Mouse (Mus musculus): ENCODE results near the gene Golph3. TPM values are rescaled to one million over a fixed set of nuclear protein-coding genes. Genes with fewer than 3 reads are reported as not detected.
"Not testable (repeated sequence)": the region's sequence is repeated elsewhere in the genome, so short reads cannot be mapped to it uniquely, and the experiment has no call there.

Gene Golph3
- polyA plus RNA-seq, 1 experiment from 2014 or later, result 63.8 TPM

DNA sequence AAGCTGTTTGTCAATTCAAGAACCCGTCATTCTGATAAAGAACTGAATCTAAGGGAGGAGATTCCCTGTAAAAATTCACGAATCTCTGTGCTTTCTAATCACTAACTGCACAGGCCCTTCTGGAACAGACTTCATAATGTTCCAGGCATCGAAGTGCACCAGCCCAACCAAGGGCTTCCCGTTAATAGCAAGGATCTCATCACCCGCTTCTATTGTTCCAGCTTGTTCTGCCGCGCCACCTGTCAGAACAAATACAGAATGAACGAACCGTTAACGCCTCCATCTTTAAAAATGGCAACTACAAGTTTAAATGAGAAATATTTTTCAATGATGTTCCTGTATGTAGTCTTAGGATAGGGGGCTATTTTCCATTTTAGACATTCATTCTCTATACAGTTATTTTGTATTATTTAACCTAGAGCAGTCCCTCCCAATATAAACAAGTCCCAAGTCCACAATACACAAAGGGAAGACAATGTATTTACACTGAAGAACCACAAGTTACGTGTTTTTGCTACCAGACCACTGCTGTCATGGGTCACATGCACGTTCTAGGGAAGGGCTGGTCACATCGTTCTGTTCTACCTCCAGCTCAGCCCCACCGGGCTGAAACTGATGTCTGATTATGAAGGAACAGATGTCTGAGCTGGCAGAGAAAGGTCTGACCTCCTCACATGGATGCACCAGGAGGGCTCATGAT, 40.9 kb downstream of the Golph3 start:
- ATAC-seq, result no peak
- no peaks in the 10 kb centered on the region for H3K9me3 ChIP-seq (replicated peaks)
- no peak overlapping the region for H3K4me2 ChIP-seq
- 89% methylated on average over 14 of the region's 14 CpGs for WGBS
- no peak overlapping the region for H3K27ac ChIP-seq
- peaks cover 15% of the 10 kb centered on the region for H3K4me1 ChIP-seq
- H3K9ac ChIP-seq, result no peak overlapping the region
- H3K4me3 ChIP-seq, result no peak overlapping the region
- H3K36me3 ChIP-seq (ENCODE audit: poor library complexity, severe bottlenecking), result 0 out of 2 replicates have a peak, but pooled peaks cover 1% of the 10 kb centered on the region
- H3K27me3 ChIP-seq, result no peaks in the 10 kb centered on the region

DNA sequence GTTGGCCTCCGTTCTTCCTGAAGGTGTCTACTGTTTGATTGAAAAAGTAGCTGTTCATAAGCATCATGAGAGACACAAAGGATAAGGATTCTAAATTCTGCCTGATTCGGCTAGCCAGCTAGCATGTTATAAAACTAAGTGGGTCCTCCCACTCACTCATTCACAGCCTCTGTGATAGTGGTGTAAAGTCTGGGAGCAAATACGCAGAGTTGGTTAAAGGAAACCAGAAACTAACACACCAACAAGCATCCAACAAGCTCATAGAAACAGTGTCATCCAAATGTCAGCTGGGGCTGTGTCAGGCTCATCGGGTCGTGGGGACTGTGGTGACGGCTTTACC, 41.4 kb downstream of the Golph3 start:
- H3K9ac ChIP-seq, result no peak overlapping the region
- H3K27me3 ChIP-seq, result no peaks in the 10 kb centered on the region
- no peak for ATAC-seq
- H3K36me3 ChIP-seq (ENCODE audit: poor library complexity, severe bottlenecking), result no peaks in the 10 kb centered on the region
- H3K4me2 ChIP-seq, result no peak overlapping the region
- H3K4me1 ChIP-seq, result peaks cover 16% of the 10 kb centered on the region
- 88% methylated on average over 6 of the region's 6 CpGs for WGBS
- no peaks in the 10 kb centered on the region for H3K9me3 ChIP-seq (replicated peaks)
- no peak overlapping the region for H3K4me3 ChIP-seq
- no peak overlapping the region for H3K27ac ChIP-seq

DNA sequence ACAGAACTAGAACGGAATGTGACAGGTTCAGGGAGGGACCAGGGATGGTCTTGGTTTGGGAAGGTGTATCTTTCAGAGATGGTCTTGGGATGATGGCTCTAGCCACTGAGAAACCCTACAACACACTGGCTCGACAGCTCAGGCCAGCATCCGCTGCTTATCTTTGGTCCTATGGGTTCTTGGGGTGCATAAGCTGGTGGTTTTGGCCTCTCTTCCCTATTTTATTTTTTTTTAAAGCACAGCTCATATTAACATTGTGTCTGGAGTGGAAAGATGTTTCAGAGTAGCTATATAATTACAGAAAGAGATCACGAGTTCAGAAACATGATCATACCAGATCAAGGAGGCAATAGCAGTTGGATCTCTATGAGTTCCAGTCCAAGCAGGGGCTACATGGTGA, 42.8 kb downstream of the Golph3 start:
- H3K4me3 ChIP-seq, result no peak overlapping the region
- no peaks in the 10 kb centered on the region for H3K36me3 ChIP-seq (ENCODE audit: poor library complexity, severe bottlenecking)
- peaks cover 24% of the 10 kb centered on the region for H3K4me1 ChIP-seq
- 87% methylated on average over 4 of the region's 4 CpGs for WGBS
- no peak overlapping the region for H3K27ac ChIP-seq
- no peak for ATAC-seq
- H3K9ac ChIP-seq, result no peak overlapping the region
- no peaks in the 10 kb centered on the region for H3K9me3 ChIP-seq (replicated peaks)
- H3K4me2 ChIP-seq, result no peak overlapping the region
- H3K27me3 ChIP-seq, result no peaks in the 10 kb centered on the region

DNA sequence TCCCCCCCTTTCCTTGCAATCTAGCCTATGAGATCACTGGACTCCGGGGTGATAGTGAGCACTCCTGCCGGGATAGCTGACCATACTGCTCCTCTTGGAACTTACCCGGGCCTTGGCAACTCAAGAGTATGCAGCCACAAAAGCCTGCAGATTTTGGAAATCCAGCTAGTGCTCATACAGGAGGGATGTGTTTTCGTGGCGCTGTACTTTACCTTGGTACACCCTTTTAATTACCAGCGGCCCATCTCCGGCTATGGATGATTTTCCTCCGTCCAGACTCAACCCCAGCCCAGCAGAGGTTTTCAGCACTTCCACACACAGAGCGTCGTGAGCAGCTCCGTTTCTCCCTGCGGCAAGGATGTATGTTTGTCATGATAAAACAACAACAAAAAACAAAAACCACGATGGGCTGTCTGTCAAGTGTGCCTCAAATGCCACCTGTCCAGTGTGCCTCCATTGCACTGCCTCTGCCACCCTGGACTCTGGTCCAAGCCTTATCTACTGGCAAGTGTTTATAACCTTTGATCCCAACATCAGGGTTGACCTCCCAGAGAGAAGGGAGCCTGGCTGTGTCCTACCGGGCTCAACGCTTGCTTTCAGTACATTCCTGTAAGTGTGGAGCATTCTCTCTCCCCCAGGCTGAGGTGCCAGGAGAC, 44.3 kb downstream of the Golph3 start:
- Histone ChIP-seq H3K4me2 (peak overlapping the region; percentile 14; the same call in 1 of the 2 replicates), H3K9me3 (replicated peaks) (no peaks in the 10 kb centered on the region), H3K36me3 (ENCODE audit: poor library complexity, severe bottlenecking) (no peaks in the 10 kb centered on the region), H3K4me1 (peaks cover 24% of the 10 kb centered on the region), H3K4me3 (no peak overlapping the region), H3K27me3 (no peaks in the 10 kb centered on the region), H3K27ac (peak overlapping the region; percentile 80), H3K9ac (no peak overlapping the region)
- ATAC-seq, result no peak; the same call in 1 of the 2 replicates
- 80% methylated on average over 15 of the region's 15 CpGs for WGBS

DNA sequence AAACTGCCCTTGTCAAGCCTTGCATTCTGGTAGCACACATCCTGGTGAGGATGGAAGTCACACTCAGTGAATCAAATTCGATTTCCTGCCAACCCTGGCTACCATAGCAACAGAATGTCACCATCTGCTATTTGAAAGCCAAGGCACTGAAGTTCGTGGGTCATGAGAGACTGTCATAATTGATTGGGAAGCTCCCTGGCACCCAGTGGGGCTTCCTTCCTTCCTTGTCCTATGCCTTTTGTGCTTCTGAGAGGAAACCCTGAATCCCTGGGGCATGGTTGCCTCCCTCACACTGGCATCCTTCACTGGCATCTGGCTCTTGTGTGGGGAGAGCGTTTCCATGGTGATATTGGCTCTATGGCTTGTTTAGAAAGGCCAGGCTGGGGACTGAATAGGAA, 44.8 kb downstream of the Golph3 start:
- H3K36me3 ChIP-seq (ENCODE audit: poor library complexity, severe bottlenecking), result no peaks in the 10 kb centered on the region
- no peak overlapping the region for H3K4me3 ChIP-seq
- H3K4me2 ChIP-seq, result peak overlapping the region; percentile 14
- no peaks in the 10 kb centered on the region for H3K9me3 ChIP-seq (replicated peaks)
- ATAC-seq, result peak; percentile 88
- peaks cover 24% of the 10 kb centered on the region for H3K4me1 ChIP-seq
- no peak overlapping the region for H3K9ac ChIP-seq
- H3K27ac ChIP-seq, result peak overlapping the region; percentile 80
- WGBS, result 14% methylated on average over 3 of the region's 3 CpGs
- no peaks in the 10 kb centered on the region for H3K27me3 ChIP-seq

DNA sequence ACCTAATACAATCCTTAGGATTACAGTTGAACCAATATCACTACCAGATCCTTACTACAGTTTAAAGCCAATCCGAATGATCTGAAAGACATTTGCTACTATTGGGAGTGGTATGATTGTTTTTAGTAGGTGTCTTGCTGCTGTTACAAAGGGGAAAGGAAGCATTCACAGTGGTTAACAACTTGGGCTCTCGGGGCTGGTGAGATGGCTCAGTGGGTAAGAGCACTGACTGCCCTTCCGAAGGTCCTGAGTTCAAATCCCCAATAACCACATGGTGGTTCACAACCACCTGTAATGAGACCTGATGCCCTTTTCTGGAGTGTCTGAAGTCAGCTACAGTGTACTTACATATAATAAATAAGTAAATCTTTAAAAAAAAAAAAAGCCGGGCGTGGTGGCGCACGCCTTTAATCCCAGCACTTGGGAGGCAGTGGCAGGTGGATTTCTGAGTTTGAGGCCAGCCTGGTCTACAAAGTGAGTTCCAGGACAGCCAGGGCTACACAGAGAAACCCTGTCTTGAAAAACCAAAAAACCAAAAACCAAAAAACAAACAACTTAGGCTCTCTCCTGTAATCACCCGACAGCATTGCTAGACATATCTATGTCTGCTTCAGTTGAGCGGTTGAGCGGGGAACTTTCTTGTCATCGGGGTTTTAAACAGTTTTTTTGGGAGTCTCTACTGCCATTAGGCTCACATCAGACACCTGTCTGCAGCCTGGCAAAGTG, 45.5 kb downstream of the Golph3 start:
- not testable (repeated sequence) for H3K36me3 ChIP-seq (ENCODE audit: poor library complexity, severe bottlenecking); H3K9ac ChIP-seq; H3K9me3 ChIP-seq (replicated peaks); H3K4me3 ChIP-seq; H3K27me3 ChIP-seq; ATAC-seq
- Histone ChIP-seq H3K27ac (peak overlapping the region; percentile 80), H3K4me1 (peaks cover 24% of the 10 kb centered on the region), H3K4me2 (0 out of 2 replicates have a peak overlapping the region, but pooled peaks have one; percentile 14)
- WGBS, result 90% methylated on average over 11 of the region's 11 CpGs

DNA sequence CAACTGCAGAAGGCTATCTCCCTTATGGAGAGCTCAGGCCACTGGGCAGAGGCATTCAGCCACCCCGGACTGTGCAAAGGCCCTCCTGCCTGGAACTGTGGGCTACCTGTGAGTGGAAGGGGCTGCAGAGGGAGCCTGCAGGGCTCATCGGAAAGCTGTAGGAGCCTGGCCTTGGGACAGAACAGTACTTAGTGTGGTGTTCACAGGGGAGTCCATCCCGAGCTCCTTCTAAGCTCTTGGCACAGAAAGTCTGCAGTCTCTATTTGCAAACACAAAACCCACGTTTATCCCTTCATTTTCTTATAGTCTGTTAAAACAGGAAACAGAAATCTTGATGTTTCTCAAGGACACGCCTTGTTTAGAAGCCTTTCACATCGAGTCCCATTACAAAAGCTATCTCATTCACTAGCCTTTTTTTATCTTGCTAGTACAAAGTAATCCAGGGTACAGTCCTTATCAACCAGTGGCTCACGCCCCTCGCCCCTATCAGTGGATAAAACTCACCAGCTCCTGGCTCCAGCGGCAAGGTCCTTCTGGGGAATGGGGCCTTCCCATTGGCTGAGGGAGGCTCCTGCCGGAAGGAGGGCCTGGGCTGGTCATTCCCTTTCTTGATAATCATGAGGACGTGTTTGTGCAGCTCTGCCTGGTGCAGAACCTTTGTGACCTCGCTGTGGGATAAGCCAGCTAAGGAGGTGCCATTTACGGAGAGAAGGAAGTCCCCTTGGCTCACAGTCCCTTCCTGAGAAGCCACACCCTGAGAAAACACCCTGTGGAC, 46.2 kb downstream of the Golph3 start:
- Histone ChIP-seq H3K27ac (no peak overlapping the region), H3K4me1 (peaks cover 24% of the 10 kb centered on the region), H3K9me3 (replicated peaks) (no peaks in the 10 kb centered on the region), H3K4me2 (no peak overlapping the region), H3K27me3 (no peaks in the 10 kb centered on the region), H3K4me3 (no peak overlapping the region), H3K9ac (no peak overlapping the region), H3K36me3 (ENCODE audit: poor library complexity, severe bottlenecking) (no peaks in the 10 kb centered on the region)
- 51% methylated on average over 13 of the region's 13 CpGs for WGBS
- no peak for ATAC-seq

DNA sequence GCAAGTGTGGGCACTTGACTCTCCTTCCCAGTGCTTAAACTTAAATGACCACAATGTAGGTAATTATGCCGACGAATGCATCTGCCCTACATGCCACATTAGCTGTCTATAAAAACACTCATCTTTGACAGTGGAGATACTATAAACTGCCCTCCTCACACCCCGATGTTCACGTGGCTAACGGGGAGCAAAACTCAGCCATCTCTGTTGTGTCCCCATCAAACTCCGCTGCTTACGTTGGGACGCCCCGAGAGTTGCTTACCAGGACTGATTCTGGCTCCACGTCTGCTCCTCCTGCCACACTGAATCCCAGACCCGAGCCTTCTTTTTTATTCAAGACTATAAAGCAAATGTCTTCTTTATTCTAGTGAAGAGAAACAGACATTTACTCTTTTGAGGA, 47.1 kb downstream of the Golph3 start:
- Histone ChIP-seq H3K27me3 (no peaks in the 10 kb centered on the region), H3K36me3 (ENCODE audit: poor library complexity, severe bottlenecking) (no peaks in the 10 kb centered on the region), H3K4me3 (no peak overlapping the region), H3K9me3 (replicated peaks) (no peaks in the 10 kb centered on the region), H3K4me1 (peaks cover 24% of the 10 kb centered on the region), H3K4me2 (no peak overlapping the region), H3K27ac (no peak overlapping the region), H3K9ac (no peak overlapping the region)
- ATAC-seq, result no peak
- WGBS, result 65% methylated on average over 11 of the region's 11 CpGs

DNA sequence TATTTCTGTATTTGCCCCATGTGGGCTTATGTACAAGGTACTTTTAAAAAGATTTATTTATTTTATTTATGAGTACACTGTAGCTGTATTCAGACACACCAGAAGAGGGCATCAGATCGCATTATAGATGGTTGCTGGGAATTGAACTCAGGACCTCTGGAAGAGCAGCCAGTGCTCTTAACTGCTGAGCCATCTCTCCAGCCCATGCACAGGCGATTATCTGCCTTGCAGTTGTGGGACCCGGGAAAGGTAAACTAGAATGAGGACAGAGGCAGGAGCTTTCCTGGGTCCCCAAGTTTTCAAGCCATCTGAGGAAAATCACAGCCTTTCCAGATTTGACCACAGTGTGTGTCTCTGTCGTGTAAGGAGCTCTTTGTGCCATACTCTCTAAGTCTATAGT, 47.6 kb downstream of the Golph3 start:
- no peak for ATAC-seq
- no peak overlapping the region for H3K27ac ChIP-seq
- H3K4me1 ChIP-seq, result peaks cover 24% of the 10 kb centered on the region
- H3K36me3 ChIP-seq (ENCODE audit: poor library complexity, severe bottlenecking), result no peaks in the 10 kb centered on the region
- no peak overlapping the region for H3K9ac ChIP-seq
- H3K27me3 ChIP-seq, result no peaks in the 10 kb centered on the region
- H3K4me2 ChIP-seq, result no peak overlapping the region
- no peaks in the 10 kb centered on the region for H3K9me3 ChIP-seq (replicated peaks)
- no peak overlapping the region for H3K4me3 ChIP-seq
- 87% methylated on average over 4 of the region's 4 CpGs for WGBS

DNA sequence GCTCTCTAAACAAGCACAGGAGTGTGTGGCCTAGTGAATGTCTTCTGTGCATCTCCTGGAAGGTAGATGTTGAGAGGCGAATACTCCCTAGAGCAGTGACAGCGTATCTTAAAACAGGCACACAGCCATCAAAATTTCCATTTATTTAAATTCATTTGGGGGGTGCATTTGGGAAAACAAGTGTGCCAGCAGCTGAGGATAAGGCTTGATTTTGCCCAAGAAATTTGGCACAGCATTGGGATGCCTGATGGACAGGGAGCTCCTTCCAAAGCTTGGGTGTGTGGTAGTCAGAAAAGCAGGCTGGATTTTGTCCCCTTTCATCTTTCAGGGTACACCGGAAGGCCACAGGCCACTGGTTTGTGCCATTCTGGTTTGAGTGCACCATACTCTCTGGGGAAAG, 48.8 kb downstream of the Golph3 start:
- H3K27ac ChIP-seq, result no peak overlapping the region
- no peaks in the 10 kb centered on the region for H3K27me3 ChIP-seq
- no peak overlapping the region for H3K4me2 ChIP-seq
- WGBS, result 87% methylated on average over 3 of the region's 3 CpGs
- no peak for ATAC-seq
- H3K4me3 ChIP-seq, result no peak overlapping the region
- peaks cover 26% of the 10 kb centered on the region for H3K4me1 ChIP-seq
- H3K9me3 ChIP-seq (replicated peaks), result no peaks in the 10 kb centered on the region
- no peaks in the 10 kb centered on the region for H3K36me3 ChIP-seq (ENCODE audit: poor library complexity, severe bottlenecking)
- no peak overlapping the region for H3K9ac ChIP-seq

DNA sequence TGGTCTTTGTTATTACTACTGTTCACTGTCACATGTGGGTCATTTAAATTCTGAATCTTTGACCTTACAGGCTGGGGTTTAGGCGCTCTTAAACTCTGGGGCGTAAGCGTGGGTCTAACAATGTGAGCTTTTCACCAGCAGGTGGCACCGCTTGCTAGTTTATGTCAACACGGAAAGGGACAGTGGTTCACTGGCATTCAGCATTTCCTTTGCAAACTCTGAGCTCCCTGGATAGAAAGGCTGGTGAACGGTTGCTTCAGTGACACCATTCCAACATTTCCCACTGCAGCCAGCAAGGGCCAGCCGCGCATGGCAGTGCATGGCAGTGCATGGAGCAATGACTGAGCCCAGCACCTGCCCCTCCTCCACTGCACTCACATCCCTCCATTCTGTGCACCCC, 49.9 kb downstream of the Golph3 start:
- Histone ChIP-seq H3K9ac (no peak overlapping the region), H3K4me2 (no peak overlapping the region), H3K4me1 (peaks cover 27% of the 10 kb centered on the region), H3K4me3 (no peak overlapping the region), H3K27me3 (no peaks in the 10 kb centered on the region; the same call in 1 of the 2 replicates), H3K9me3 (replicated peaks) (no peaks in the 10 kb centered on the region), H3K36me3 (ENCODE audit: poor library complexity, severe bottlenecking) (no peaks in the 10 kb centered on the region), H3K27ac (no peak overlapping the region)
- peak; percentile 71 for ATAC-seq
- WGBS, result 5% methylated on average over 8 of the region's 8 CpGs

DNA sequence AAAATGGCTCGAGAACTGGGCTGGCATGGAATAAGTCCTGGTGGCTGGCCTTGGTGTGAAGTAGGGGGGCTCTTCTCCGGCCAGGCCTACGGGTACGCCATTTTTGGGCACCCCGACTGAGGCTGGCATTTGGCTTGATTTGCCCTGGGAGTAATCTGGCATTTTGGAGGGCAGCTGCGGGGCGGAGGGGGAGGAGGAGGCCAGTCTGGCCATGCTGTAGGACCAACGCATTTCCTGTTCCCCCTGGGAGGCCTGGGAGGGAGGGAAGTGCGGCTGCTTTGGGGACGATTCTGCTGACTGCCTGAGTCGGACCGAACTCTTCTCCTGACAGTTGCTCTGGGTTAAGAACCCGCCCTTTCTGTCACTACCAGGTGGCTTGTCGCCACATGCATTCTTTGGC, 52.2 kb downstream of the Golph3 start:
- H3K27ac ChIP-seq, result no peak overlapping the region
- no peak overlapping the region for H3K4me3 ChIP-seq
- H3K27me3 ChIP-seq, result no peaks in the 10 kb centered on the region; the same call in 1 of the 2 replicates
- ATAC-seq, result no peak
- H3K36me3 ChIP-seq (ENCODE audit: poor library complexity, severe bottlenecking), result no peaks in the 10 kb centered on the region
- no peaks in the 10 kb centered on the region for H3K9me3 ChIP-seq (replicated peaks)
- 83% methylated on average over 14 of the region's 14 CpGs for WGBS
- H3K4me2 ChIP-seq, result no peak overlapping the region
- no peak overlapping the region for H3K9ac ChIP-seq
- peaks cover 14% of the 10 kb centered on the region for H3K4me1 ChIP-seq
